Comparison of ENCODE assay signal across 30 mouse cellular contexts in genomic region chr3:85184916-85185315, GRCm38 (mm10).
A peak's percentile ranks its signal among the peaks of the same experiment; 100 is the strongest.
DNase-seq lines count a peak whose midpoint lies in the region; TF ChIP-seq lines count a peak whose summit lies in the region.
"Had no signal": no experiment of that assay in that cellular context is flagged by ENCODE, and none has a peak within 500 bp of the region (broad histone marks: within the 10 kb centered on the region; RNA-seq: fewer than 3 reads in every experiment).

No protein-coding gene starts in this region.

- no peak overlapping the region for H3K4me3 ChIP-seq in kidney, adult 2 months (ENCODE audit: insufficient read depth, low read depth, low read length)
- H3K4me3 ChIP-seq in layer of hippocampus, adult 2 months: no peak overlapping the region
- no peak overlapping the region for H3K4me3 ChIP-seq in liver, adult 2 months (ENCODE audit: insufficient read depth, low read depth, low read length)
- H3K4me3 ChIP-seq: embryonic facial prominence, embryonic 10.5 days; embryonic facial prominence, embryonic 13.5 days; erythroblast, embryonic 14.5 days; forebrain, embryonic 12.5 days; forebrain, embryonic 15.5 days; heart, adult 2 months; heart, embryonic 10.5 days; heart, embryonic 13.5 days had no signal

- no peaks in the 10 kb centered on the region for H3K36me3 ChIP-seq in kidney, adult 2 months (ENCODE audit: control insufficient read depth, insufficient read depth, low read length)
- no peaks in the 10 kb centered on the region for H3K36me3 ChIP-seq in liver, adult 2 months (ENCODE audit: control insufficient read depth, insufficient read depth, low read length)
- H3K36me3 ChIP-seq: embryonic facial prominence, embryonic 10.5 days; embryonic facial prominence, embryonic 13.5 days; forebrain, embryonic 12.5 days; forebrain, embryonic 15.5 days; G1E; heart, embryonic 10.5 days; heart, embryonic 13.5 days had no signal

- no peak for TF ChIP-seq CTCF in kidney, adult 2 months (conservative IDR thresholded peaks at IDR 0.05; ENCODE audit: insufficient read depth, insufficient read length, low read depth, low read length)
- TF ChIP-seq CTCF in layer of hippocampus, adult 2 months (conservative IDR thresholded peaks at IDR 0.05): no peak
- TF ChIP-seq CTCF in liver, adult 2 months (IDR thresholded peaks at IDR 0.05; ENCODE audit: low read depth, low read length): no peak

- WGBS in kidney, adult 2 months: 46% methylated on average over 11 of the region's 11 CpGs
- WGBS in liver, adult 2 months: 22% methylated on average over 11 of the region's 11 CpGs

- peak; percentile 22 for DNase-seq in kidney, adult 2 months
- no peak for DNase-seq in kidney, postnatal 36 days
- no peak for DNase-seq in layer of hippocampus, adult 2 months (ENCODE audit: low spot score in 2 of 2)
- DNase-seq in layer of hippocampus, postnatal 10 days (ENCODE audit: low spot score in 2 of 2): no peak
- peak; percentile 93 for DNase-seq in liver, adult 2 months (ENCODE audit: extremely low read depth, low read depth, low spot score)
- no peak for DNase-seq in liver
- DNase-seq in gastrocnemius, adult 18-20 months (ENCODE audit: low spot score): no peak
- DNase-seq: adrenal gland, postnatal 10 days; adrenal gland, postnatal 36 days; B cell, adult 2 months; cerebellum, adult 11 months; cerebellum, adult 2 months; cerebellum, adult 9-11 months; cerebellum, postnatal 25 days; embryo, embryonic 11 days; gastrocnemius, postnatal 10 days; gastrocnemius, postnatal 36 days; heart, adult 2 months; heart, postnatal 14 days; heart, postnatal 4 days had no signal

- 0 out of 2 replicates have a peak overlapping the region, but pooled peaks have one; percentile 28 for H3K9ac ChIP-seq in liver, adult 2 months (ENCODE audit: low read depth, low read length)
- H3K9ac ChIP-seq: forebrain, embryonic 12.5 days; forebrain, embryonic 15.5 days; hindbrain, embryonic 14.5 days had no signal

- TF ChIP-seq POLR2A in kidney, adult 2 months (IDR thresholded peaks at IDR 0.05; ENCODE audit: low read depth, low read length): no peak
- no peak for TF ChIP-seq POLR2A in liver, adult 2 months (IDR thresholded peaks at IDR 0.05; ENCODE audit: extremely low read depth, insufficient read depth, low read length)

- H3K79me2 ChIP-seq in liver, adult 2 months (ENCODE audit: control insufficient read depth, insufficient read depth, low read length): no peaks in the 10 kb centered on the region

- H3K4me1 ChIP-seq in kidney, adult 2 months (ENCODE audit: control insufficient read depth, insufficient read depth, low read length): no peaks in the 10 kb centered on the region
- peaks cover 8% of the 10 kb centered on the region for H3K4me1 ChIP-seq in liver, adult 2 months (ENCODE audit: control insufficient read depth, insufficient read depth, low read length)

- no peak overlapping the region for H3K27ac ChIP-seq in kidney, adult 2 months (ENCODE audit: insufficient read depth, low read depth, low read length)
- peak overlapping the region; percentile 87 for H3K27ac ChIP-seq in layer of hippocampus, adult 2 months
- peak overlapping the region; percentile 61 for H3K27ac ChIP-seq in liver, adult 2 months (replicated peaks; ENCODE audit: insufficient read depth, low read depth, low read length)
- H3K27ac ChIP-seq: forebrain, embryonic 12.5 days; forebrain, embryonic 15.5 days; heart, adult 2 months; hindbrain, embryonic 14.5 days had no signal

- no peaks in the 10 kb centered on the region; the same call in 1 of the 2 replicates for H3K27me3 ChIP-seq in kidney, adult 2 months (replicated peaks; ENCODE audit: control insufficient read depth, insufficient read depth, low read length)
- H3K27me3 ChIP-seq in liver, adult 2 months (ENCODE audit: control insufficient read depth, insufficient read depth, low read length): no peaks in the 10 kb centered on the region
- H3K27me3 ChIP-seq: CH12.LX; forebrain, embryonic 12.5 days; forebrain, embryonic 15.5 days had no signal

Comparison
In these comparisons a context has a peak if more than half of its experiments do, and no peak if none do; other contexts are left out.
1. DNase-seq: peak in kidney, adult 2 months (single experiment) and liver, adult 2 months (single experiment); none in kidney, postnatal 36 days (0 of 2), layer of hippocampus, adult 2 months (0 of 2), layer of hippocampus, postnatal 10 days (0 of 2), liver (single experiment) and gastrocnemius, adult 18-20 months (single experiment).